Mouse (Mus musculus): Measurements from ENCODE around the gene Dhx16.

- no peak for TF ChIP-seq CTCF (IDR thresholded peaks at IDR 0.05; ENCODE audit: low read depth)
- TF ChIP-seq EP300 (optimal IDR thresholded peaks at IDR 0.05) = no peak
Measured at GRCm38 (mm10) chr17:35939941-35940340, 60.3 kb downstream of the Dhx16 start.
